Mouse (Mus musculus) kidney, adult 9 months (tissue): ENCODE measurements at regions not wholly inside any gene's neighbourhood (a gene's known extent, or its start where the extent isn't known, plus 50 kb on each side); places are given as distances from the start of the nearest gene placed in this dataset.

Source experiments
- DNase-seq: peaks from one replicate; pipeline ENCODE4 v3.0.0; 2022

DNA sequence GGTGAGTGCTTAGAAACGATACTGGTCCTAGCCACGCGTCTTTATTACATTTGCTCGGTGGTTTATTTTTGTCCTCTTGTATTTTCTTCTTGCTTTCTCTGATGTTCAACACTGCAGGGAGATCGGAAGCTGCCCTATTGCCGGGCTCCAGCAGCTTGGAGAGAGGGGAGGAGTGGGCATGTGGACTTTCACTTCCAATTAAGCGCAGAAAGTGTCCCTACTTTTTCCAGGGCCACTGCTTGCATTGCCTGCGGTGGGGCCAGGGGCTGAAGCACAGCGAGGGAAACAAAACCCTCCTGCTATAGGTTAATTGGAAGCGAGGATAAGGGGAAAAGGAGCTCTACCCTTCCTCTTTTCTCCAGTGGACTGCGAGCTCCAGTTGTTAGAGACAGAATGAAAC lies 114.4 kb upstream of the Cdh6 start:
- no peak for DNase-seq

DNA sequence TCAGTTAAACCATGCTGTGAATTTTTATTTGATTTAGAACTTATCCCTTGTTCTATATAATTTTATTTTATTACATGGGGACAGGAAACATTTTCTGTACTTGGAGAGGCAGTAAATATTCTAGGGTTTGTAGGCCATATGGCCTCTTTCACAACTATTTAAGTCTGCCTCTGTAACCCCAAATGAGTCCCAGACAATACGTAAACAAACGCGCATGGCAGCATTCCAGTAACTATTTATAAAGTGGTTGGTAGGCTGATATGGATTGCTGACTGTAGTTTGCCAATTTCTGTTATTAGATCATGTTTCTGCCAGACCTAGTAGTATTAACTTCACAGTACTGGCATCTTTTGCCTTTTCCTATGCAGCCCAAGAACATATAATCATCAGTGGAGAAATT lies 111.9 kb upstream of the Cdh6 start:
- DNase-seq: no peak

GRCm38 (mm10) chr15:13284219-13284618 lies 110.7 kb upstream of the Cdh6 start:
- no peak for DNase-seq

- DNase-seq: no peak
Observed at GRCm38 (mm10) chr15:13283106-13283505, 109.6 kb upstream of the Cdh6 start.

DNA sequence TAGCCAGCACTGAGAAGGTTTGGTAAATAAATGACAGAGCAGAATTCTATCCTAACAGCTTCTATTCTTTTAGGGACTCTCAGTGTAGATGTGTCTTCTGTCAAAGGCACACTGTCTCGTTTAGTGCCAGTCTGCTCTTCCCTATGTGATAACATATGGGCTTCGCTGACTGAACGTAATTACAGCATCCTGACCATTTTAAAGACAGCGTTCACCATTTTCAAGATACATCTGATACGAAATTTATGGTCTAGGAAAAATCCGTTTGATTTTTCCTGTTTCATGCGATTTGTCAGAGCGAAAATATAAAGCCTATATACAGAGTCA lies 103.4 kb upstream of the Cdh6 start:
- no peak for DNase-seq

- DNase-seq: no peak
Observed at GRCm38 (mm10) chr15:13276225-13276908, 102.9 kb upstream of the Cdh6 start.

GRCm38 (mm10) chr15:13275326-13275725 lies 101.9 kb upstream of the Cdh6 start:
- DNase-seq: peak; percentile 73

DNA sequence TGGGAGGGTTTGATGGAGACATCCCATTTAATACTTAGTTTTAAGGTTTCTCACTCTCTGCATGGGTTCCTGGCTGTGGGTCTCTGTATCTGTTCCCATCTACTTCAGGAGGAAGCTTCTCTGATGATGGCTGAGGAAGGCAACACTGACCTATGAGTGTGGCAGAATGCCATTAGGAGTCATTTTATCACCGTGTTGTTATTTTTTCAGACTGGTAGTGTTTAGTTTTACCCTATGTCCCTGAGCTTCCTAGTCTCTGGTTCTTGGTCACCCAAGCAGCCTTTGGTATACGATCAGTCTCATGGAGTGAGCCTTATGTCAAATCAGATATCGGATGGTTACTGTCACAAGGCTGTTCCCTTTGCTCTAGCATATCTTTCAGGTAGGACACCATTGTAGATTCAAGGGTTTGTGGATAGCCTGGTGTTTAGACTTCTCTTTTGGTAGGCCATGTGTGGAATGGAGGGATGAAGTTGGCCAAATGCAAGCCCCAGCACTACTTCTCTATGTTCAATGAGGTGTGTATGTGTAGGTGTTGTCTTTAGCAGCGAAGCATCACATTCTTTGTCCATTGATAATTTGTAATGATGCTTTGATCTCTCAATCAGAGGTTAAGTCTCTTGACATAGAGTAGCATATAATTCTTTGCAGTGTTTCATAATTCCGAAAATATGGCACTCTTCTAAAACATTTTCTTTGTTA lies 101.0 kb upstream of the Cdh6 start:
- no peak for DNase-seq

DNA sequence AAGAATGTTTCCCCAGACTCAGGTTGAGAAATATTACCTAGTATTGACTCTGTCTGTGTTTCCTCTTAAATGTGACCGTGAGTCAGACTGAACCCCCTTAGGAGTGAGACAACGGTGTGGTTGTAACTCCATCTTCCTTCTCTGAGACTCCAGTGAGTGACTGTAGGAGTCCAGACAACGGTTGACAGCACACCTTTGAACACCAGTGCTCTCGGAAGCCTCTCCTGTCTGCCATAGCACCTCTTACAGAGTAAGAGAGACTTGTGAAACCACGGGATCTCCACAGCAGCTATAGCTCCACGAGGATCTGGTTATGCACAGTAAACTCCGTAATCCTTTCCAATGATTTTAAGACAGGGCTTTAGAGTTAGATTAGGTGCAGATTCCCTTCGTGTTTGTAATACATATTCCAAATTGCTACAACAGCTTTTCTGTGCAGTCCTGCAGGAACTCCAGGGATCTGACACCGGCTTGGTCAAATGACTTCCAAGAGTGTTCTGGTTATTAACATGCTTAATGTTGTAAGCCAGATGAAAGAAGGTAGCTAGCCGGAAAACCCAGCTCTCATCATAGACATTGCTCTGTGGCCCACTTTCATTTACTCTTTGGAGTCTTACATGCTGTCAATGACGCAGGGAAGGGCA lies 72.7 kb upstream of the Cdh6 start:
- DNase-seq: no peak

DNA sequence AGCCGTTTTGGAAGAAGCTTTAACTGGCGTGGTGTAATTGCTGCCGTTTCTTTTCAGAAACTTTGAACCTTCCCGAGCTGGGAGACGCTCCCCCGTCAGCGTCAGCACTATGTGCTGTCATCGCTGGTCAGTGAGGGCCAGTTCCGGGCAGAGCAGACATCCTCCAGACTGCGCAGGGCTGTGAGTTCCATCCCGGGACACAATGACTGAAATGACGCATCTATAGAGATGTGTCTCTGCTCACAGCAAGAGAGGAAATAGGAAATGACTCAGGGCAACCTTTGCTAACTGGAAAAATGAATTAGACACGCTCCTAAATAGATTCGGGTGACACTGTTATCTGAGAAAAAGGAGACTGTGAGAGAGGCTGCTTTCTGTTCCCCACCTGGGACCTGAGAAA lies 70.8 kb upstream of the Cdh6 start:
- DNase-seq: peak; percentile 6

- DNase-seq: no peak
Observed at GRCm38 (mm10) chr15:13243561-13243960, 70.1 kb upstream of the Cdh6 start.

GRCm38 (mm10) chr15:13240931-13241330 lies 67.5 kb upstream of the Cdh6 start:
- DNase-seq: no peak

DNA sequence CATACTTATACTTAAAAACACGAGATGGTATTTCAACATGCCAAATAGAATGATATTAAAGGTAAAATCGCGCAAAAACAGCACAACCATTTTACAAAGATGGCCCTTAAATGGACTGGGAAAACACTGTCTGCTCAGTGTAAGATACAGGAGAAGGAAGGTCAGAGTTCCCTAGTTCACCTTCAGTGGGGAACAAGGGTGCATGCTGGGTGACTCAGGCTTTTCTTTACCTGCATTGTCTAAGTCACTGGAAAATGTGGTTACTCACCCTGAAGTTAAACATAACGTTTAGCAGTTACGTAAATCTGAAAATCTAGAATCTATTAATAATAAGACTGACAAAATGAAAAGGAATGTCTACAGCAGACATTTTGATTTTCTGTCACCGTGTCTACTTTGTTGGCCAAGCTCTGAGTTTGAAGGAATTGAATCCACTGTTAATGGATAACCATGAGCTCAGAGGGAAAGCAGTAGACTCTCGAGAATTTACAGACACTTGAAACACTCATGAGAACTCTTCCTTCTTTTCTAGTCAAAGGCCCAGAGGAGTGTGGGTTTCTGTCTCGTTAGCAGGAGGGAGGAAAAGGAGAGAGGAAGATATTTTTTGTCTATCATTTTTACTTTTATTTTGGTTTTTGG lies 63.5 kb upstream of the Cdh6 start:
- no peak for DNase-seq

- DNase-seq: no peak
Observed at GRCm38 (mm10) chr15:13232567-13233259, 59.2 kb upstream of the Cdh6 start.

GRCm38 (mm10) chr15:13231550-13231949 lies 58.1 kb upstream of the Cdh6 start:
- DNase-seq: no peak

DNA sequence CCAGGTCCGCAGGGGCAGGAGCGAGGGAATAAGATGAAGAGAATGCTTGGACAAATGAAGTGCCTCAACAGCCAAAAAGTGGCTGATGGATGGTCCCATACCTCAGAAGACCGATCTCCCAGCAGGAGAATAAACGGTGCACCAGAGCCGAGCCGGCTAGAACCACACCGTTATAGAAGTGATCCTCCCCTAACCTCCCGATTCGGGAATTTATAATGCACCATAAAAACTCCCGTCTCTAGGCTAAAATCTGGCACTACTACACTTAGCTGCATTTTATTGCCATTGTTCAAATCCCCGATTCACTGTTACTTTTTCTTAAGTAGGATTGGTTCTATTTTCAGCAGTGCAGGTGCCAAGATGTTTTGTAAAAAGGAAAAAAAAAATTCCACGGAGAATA lies 54.6 kb upstream of the Cdh6 start:
- DNase-seq: no peak
